Mouse (Mus musculus): ENCODE measurements at regions not wholly inside any gene's neighbourhood (a gene's known extent, or its start where the extent isn't known, plus 50 kb on each side); places are given as distances from the start of the nearest gene placed in this dataset.

GRCm38 (mm10) chr14:46639116-46639826 is 121.1 kb upstream of the Cdkn3 start:
- DNase-seq (ENCODE audit: low spot score), result no peak

GRCm38 (mm10) chr14:46638516-46638915 is 121.8 kb upstream of the Cdkn3 start:
- DNase-seq (ENCODE audit: low spot score), result no peak

GRCm38 (mm10) chr14:46637240-46637639 is 123.1 kb upstream of the Cdkn3 start:
- DNase-seq (ENCODE audit: low spot score), result no peak

GRCm38 (mm10) chr14:46636364-46636763 is 124.0 kb upstream of the Cdkn3 start:
- peak; percentile 4 for DNase-seq (ENCODE audit: low spot score)

GRCm38 (mm10) chr14:46635322-46635721 is 125.0 kb upstream of the Cdkn3 start:
- DNase-seq (ENCODE audit: low spot score), result no peak

- no peak for DNase-seq (ENCODE audit: low spot score)
These were observed 125.6 kb upstream of the Cdkn3 start for GRCm38 (mm10) chr14:46634656-46635244.

- no peak for DNase-seq (ENCODE audit: low spot score)
These were observed 126.1 kb upstream of the Cdkn3 start for GRCm38 (mm10) chr14:46634251-46634650.

GRCm38 (mm10) chr14:46627690-46628089 is 132.7 kb upstream of the Cdkn3 start:
- DNase-seq (ENCODE audit: low spot score), result no peak

GRCm38 (mm10) chr14:46625760-46626159 is 134.6 kb upstream of the Cdkn3 start:
- no peak for DNase-seq (ENCODE audit: low spot score)

GRCm38 (mm10) chr14:46623645-46624044 is 136.7 kb upstream of the Cdkn3 start:
- no peak for DNase-seq (ENCODE audit: low spot score)

GRCm38 (mm10) chr14:46616030-46616429 is 144.3 kb upstream of the Cdkn3 start:
- DNase-seq (ENCODE audit: low spot score), result no peak

- no peak for DNase-seq (ENCODE audit: low spot score)
These were observed 145.4 kb upstream of the Cdkn3 start for GRCm38 (mm10) chr14:46614936-46615335.

GRCm38 (mm10) chr14:46613748-46614147 is 146.6 kb upstream of the Cdkn3 start:
- no peak for DNase-seq (ENCODE audit: low spot score)

GRCm38 (mm10) chr14:46613211-46613610 is 147.1 kb upstream of the Cdkn3 start:
- no peak for DNase-seq (ENCODE audit: low spot score)

GRCm38 (mm10) chr14:46612584-46612983 is 147.8 kb upstream of the Cdkn3 start:
- DNase-seq (ENCODE audit: low spot score), result no peak

- DNase-seq (ENCODE audit: low spot score), result no peak
These were observed 149.4 kb upstream of the Cdkn3 start for GRCm38 (mm10) chr14:46610926-46611325.

- DNase-seq (ENCODE audit: low spot score), result no peak
These were observed 150.0 kb upstream of the Cdkn3 start for GRCm38 (mm10) chr14:46610226-46610855.

- no peak for DNase-seq (ENCODE audit: low spot score)
These were observed 153.6 kb upstream of the Cdkn3 start for GRCm38 (mm10) chr14:46606694-46607093.

- no peak for DNase-seq (ENCODE audit: low spot score)
These were observed 154.3 kb upstream of the Cdkn3 start for GRCm38 (mm10) chr14:46606037-46606436.

- DNase-seq (ENCODE audit: low spot score), result no peak
These were observed 155.3 kb upstream of the Cdkn3 start for GRCm38 (mm10) chr14:46604886-46605531.

GRCm38 (mm10) chr14:46604156-46604885 is 156.0 kb upstream of the Cdkn3 start:
- no peak for DNase-seq (ENCODE audit: low spot score)

GRCm38 (mm10) chr14:46596696-46597359 is 163.5 kb upstream of the Cdkn3 start:
- no peak for DNase-seq (ENCODE audit: low spot score)

Measured in left cerebral cortex, adult 11 months (tissue).